Mouse (Mus musculus): Measurements from ENCODE around the gene Hmcn1.

DNA sequence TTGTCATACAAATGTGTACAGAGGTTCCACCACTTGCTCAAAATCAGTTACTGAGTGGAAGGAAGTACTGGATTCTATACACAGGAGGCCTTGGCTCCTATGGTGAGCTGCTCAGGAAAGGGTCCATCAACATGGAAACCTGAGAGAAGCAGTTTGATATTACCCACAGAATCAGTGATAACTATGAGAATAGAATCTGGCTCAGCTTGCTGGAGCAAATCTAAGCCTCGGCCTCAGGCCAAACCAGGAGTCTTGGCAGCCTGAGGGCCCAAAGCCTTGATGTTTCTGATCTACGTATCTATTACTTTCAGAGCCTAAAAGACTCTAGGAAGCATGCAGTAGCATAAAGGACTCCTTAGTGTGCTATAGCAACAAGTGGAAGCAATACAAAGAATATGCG lies 220.3 kb downstream of the Hmcn1 start:
- TF ChIP-seq POLR2A (IDR thresholded peaks at IDR 0.05; ENCODE audit: insufficient read length, low read depth) (no peak), MAX (IDR thresholded peaks at IDR 0.05; ENCODE audit: low read depth) (no peak)

Measured in myocyte (in vitro differentiated cells).